Mouse (Mus musculus) T-cell, adult 2 months (primary cell): ENCODE data around the gene Map7d2.
"Not testable (repeated sequence)": the region's sequence is repeated elsewhere in the genome, so short reads cannot be mapped to it uniquely, and the experiment has no call there.

Experiments used
- DNase-seq: peaks from one replicate; pipeline ENCODE4 v3.0.0; 2022; ENCODE audit warnings: low spot score

Map7d2 gene

GRCm38 (mm10) chrX:159414130-159414828, at the start of gene Map7d2:
Gene Map7d2 (plus strand): TSS chrX:159414572.
- DNase-seq, result no peak

- DNase-seq, result peak; percentile 89
Measured at GRCm38 (mm10) chrX:159371831-159372752, 42.3 kb upstream of the Map7d2 start, which contains the start of gene Eif1ax. Gene Eif1ax (plus strand): TSS chrX:159372178.

DNA sequence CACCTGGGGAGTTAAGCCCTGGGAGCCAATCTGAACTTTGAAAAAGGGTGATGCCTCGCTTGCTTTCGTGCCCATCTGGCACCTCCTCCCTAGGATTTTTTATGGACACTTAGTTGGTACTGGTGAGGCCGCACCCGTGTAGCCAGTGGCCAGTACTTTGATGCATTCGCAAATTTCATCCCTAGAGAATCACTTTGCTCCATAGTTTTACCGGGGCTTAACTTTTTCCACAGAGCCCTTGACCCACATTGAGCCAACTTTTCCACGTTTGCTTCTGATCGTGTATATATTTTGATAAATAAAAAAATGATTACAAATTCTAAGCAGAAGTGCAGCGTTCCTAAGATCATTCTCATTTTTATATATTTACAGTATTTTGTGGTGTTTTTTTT, 41.6 kb upstream of the Map7d2 start:
- no peak for DNase-seq

DNA sequence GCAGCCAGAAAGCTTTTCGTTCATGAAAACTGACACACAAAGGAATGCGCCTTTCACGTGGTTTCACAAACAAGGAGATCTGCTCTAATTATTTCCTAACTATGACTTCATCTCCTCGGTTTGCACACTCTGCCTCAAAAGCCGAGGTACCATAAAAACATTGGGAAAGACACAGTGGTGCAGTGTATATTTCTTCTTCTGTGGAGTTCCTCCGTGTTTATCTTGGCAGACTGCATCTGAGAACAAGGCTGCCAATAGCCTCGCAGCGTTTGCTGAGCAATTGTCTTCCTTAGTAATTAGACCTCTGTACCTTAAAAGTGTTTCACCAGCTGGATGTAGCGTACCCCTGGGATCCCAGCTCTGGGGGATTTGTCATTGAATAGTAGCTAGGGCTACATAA, 27.3 kb upstream of the Map7d2 start:
- no peak for DNase-seq

DNA sequence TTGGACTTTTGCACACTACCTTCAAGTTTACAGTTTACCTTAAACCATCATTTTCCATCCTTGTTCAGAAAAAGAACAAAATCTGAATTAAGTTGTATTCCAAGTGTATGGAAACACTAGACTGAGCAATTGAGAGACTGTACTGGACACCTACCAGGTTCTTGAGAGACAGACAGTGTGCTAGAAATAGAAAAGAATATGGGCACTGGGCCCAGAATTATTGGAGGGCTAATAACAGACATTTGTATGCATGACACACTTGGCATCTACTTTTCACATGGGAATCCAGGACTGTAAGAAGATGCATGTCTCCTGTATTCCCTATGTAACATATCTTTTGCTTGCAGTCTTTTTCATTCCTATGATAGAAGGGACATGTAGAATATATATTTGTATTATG, 25.4 kb upstream of the Map7d2 start:
- DNase-seq, result no peak

DNA sequence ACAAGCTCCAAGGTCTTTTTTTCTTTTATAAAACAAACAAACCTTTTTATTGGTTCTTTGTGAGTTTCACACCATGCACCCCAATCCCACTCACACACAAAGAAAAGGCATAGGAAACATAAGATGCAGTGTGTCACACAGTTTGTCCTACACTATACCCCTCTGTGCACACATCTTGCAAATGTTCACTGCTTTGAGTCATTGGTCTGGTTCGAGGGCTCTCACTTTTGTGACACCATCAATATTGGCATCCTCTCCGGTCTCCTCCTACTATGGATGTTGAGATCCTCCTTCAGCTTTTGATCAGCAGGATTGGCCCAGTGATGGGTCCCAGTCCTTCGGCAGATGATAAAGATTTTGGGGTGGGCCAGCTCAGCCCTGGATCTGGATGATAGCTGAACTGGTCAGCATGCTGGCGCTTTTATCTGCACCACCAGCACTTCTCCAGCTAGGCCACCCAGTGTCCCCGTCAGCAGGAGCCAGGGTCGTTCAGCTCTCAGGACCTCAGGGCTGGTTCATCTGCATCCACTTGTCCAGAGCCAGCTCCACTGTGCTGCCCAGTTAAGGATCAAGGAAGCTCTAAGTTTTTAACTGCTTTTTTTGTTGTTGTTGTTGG, 23.9 kb upstream of the Map7d2 start:
- DNase-seq, result no peak

GRCm38 (mm10) chrX:159391239-159391638, 23.1 kb upstream of the Map7d2 start:
- DNase-seq, result no peak

DNA sequence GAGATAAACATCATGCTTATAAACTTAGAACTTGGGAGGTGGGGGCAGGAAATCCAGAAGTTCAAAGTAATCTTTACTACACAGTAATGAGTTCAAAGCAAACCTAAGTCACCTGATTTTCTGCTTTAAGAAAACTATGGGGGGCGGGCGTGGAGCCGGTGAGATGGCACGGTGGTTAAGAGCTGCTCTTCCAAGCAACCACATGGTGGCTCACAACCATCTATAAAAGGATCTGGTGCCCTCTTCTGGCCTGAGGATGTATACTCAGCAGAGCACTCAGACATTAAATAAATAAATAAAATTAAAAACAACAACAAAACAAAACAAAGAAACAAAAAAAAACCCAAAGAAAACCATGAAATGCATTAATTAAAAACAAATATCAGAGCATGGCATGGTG, 5.1 kb upstream of the Map7d2 start:
- DNase-seq, result peak; percentile 69

- no peak for DNase-seq
Measured at GRCm38 (mm10) chrX:159414829-159415673, 679 bp downstream of the Map7d2 start.

DNA sequence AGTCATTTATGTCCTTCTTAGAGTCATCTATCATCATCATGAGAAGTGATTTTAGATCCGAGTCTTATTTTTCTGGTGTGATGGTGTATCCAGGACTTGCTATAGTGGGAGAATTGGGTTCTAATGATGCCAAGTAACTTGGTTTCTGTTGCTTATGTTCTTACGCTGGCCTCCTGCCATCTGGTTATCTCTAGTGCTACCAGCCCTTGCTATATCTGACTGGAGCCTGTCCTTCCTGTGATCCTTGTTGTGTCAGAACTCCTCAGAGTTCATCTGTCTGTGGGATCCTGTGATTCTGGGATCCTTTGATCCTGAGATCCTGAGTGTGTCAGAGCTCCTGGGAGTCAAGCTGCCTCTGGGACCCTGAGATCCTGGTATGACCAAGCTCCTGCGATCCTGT, 16.1 kb downstream of the Map7d2 start:
- DNase-seq, result not testable (repeated sequence)

DNA sequence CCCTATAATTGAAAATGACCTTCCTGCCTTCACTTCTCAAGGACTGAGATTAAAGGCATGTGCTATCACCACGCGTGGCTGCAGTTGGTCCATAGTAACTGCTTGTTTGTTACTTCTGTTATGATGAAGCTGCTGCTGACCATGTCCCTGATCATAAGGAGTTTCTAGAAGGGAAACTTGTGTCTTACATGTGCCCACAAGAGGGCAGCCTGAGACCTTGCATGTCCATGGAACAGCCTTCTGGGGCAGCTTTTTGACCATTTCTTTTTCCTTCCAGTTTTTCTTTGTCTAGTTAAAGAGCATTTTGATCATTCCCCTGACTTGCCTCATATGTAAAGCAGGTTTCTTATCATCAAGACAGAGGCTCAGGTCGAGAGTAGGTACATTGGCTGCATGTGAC, 27.8 kb downstream of the Map7d2 start:
- no peak for DNase-seq

- no peak for DNase-seq
Measured at GRCm38 (mm10) chrX:159447133-159447532, 32.8 kb downstream of the Map7d2 start.

GRCm38 (mm10) chrX:159459006-159459654, 44.8 kb downstream of the Map7d2 start:
- no peak for DNase-seq

DNA sequence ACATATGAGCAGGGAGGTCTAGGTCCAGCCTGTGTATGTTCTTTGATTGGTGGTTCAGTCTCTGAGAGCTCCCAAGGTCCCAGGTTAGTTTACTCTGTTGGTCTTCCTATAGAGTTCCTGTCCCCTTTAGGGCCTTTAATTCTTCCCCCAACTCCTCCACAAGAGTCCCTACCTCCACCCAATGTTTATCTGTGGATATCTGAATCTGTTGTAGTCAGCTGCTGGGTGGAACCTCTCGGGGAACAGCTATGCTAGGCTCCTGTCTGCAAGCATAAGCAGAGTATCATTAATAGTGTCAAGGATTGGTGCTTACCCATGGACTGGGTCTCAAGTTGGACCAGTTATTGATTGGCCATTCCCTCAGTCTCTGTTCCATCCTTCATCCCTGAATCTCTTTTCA, 60.4 kb downstream of the Map7d2 start:
- no peak for DNase-seq

DNA sequence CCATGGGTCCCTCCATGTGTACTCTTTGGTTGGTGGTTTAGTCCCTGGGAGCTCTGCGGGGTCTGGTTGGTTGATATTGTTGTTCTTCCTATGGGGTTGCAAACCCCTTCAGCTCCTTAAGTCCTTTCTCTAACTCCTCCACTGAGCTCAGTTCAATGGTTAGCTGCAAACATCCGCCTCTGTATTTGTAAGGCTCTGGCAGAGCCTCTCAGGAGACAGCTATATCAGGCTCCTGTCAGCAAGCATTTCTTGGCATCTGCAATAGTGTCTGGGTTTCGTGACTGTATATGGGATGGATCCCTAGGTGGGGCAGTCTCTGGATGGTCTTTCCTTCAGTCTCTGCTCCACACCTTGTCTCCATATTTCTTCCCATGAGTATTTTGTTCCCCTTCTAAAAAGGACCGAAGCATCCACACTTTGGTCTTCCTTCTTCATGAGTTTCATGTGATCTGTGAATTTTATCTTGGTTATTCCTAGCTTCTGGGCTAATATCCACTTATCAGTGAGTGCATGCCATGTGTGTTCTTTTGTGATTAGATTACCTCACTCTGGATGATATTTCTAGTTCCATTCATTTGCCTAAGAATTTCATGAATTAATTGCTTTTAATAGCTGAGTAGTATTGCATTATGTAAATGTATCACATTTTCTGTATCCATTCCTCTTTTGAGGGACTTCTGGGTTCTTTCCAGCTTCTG, 64.0 kb downstream of the Map7d2 start:
- DNase-seq, result not testable (repeated sequence)

DNA sequence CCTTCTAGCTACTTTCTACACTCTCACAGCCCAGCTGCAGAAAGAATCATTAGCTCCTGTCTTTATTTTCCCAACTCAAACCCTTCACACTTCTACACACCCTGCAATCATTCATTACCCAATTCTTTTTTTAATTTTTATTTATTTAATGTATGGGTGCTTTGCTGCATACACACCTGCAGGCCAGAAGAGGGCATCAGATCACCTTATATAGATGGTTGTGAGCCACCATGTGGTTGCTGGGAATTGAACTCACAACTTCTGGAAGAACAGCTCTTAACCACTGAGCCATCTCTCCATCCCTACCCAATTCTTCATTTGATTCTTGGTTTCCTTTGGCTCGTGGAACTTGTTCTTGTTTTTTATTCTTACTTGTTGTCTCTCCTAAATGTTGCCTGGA, 69.9 kb downstream of the Map7d2 start:
- DNase-seq, result no peak

GRCm38 (mm10) chrX:159503181-159503580, 88.8 kb downstream of the Map7d2 start:
- no peak for DNase-seq

DNA sequence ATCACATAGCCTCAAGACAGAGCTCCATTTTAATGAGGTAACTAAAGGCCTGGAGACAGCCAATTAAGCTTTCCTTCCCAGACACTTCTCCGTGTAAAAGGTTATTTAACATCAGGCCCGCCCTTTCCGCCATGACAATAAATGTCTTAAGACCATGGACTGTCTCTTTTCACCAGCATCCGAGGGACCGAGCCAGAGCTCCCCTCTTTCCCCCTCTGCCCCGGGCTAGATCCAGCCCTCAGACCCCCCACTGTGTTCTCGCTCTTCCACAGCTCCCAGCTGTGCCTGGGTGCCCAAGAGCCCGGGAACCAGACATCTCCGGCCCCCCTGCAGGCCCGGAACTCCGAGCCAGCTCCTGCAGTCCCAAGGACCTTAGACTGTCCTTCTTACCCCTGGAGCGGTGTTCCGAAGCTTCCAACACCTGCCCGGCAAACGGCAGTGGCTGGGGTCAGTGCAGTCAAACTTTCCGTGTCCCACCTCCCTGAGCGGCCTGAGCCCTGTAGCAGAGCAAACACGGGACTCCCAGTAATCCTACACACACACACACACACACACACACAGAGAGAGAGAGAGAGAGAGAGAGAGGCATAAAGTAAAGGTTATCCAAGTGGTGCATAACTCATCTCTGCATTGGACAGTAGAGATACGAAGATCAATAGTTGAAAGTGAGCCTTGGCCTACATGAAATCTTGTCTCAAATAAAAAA, 94.1 kb downstream of the Map7d2 start:
- DNase-seq, result no peak

DNA sequence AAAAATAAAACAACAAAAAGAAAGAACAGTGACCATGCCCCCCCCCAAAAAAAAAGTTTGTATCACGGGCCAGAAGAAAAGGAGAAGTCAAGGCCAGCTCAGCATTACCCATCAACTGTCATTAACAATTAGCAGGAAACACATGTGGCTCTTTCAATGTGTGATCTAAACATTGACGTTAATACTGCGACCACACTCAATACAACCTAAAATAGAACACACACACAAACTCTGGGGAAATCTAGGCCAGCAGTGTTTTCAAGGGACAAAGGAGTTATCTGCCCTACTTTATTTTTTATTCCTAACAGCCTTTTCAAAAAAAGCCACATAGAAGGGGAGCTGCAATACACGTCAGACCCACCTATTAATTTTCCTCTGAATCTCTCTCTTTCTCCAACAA, 94.7 kb downstream of the Map7d2 start:
- no peak for DNase-seq
